ENCODE assay signal across 18 mouse cellular contexts in the genomic region with DNA sequence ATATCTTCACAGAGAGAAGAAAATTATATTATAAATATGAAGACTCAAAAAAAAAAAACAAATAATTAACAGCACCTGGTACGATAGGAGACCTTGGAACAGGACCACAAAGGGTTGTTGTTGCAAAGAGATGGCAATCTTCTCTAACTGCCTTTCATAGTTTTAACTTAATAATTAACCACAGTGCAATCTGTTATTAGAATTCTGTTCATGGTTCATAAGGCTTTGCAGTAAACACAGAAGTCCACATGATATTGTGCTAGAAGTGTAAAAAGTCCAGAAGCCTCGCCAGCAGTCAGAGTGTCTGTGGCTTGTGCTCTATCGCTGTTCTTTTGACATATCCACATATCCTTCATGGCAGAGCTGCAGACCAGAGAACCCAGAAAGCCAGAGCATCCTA.
"Had no signal": no experiment of that assay in that cellular context is flagged by ENCODE, and none has a peak within 500 bp of the region (broad histone marks: within the 10 kb centered on the region; RNA-seq: fewer than 3 reads in every experiment).

No protein-coding gene starts in this region.

- ATAC-seq: lung, postnatal 0 days; midbrain, embryonic 15.5 days had no signal

- DNase-seq: left cerebral cortex, postnatal 4 days; liver, embryonic 13.5 days; lung, embryonic 14.5 days; right cerebral cortex, adult 18-20 months; right cerebral cortex, postnatal 14 days; right cerebral cortex, postnatal 4 days; thymus, adult 2 months; thymus, postnatal 14 days; thymus, postnatal 4 days had no signal

- H3K27ac ChIP-seq: limb, embryonic 12.5 days; limb, embryonic 15.5 days; liver, embryonic 13.5 days; macrophage; midbrain, embryonic 12.5 days; midbrain, embryonic 15.5 days; neural tube, embryonic 12.5 days; neural tube, embryonic 15.5 days; stomach, postnatal 0 days had no signal

- H3K9me3 ChIP-seq: limb, embryonic 12.5 days; limb, embryonic 15.5 days; liver, embryonic 13.5 days; midbrain, embryonic 12.5 days; midbrain, embryonic 15.5 days; neural tube, embryonic 12.5 days; neural tube, embryonic 15.5 days had no signal

- H3K36me3 ChIP-seq: limb, embryonic 12.5 days; limb, embryonic 15.5 days; liver, embryonic 13.5 days; midbrain, embryonic 12.5 days; midbrain, embryonic 15.5 days; neural tube, embryonic 12.5 days; neural tube, embryonic 15.5 days had no signal

- H3K9ac ChIP-seq: limb, embryonic 12.5 days; limb, embryonic 15.5 days; liver, embryonic 13.5 days; lung, embryonic 14.5 days; midbrain, embryonic 12.5 days; midbrain, embryonic 15.5 days; neural tube, embryonic 12.5 days; neural tube, embryonic 15.5 days had no signal

- H3K27me3 ChIP-seq: limb, embryonic 12.5 days; limb, embryonic 15.5 days; liver, embryonic 13.5 days; midbrain, embryonic 12.5 days; midbrain, embryonic 15.5 days; neural tube, embryonic 12.5 days; neural tube, embryonic 15.5 days had no signal

- H3K4me1 ChIP-seq: limb, embryonic 15.5 days; liver, embryonic 13.5 days; midbrain, embryonic 15.5 days; neural tube, embryonic 12.5 days; neural tube, embryonic 15.5 days had no signal

- H3K4me3 ChIP-seq: limb, embryonic 12.5 days; limb, embryonic 15.5 days; liver, embryonic 13.5 days; midbrain, embryonic 12.5 days; midbrain, embryonic 15.5 days; neural tube, embryonic 12.5 days; neural tube, embryonic 15.5 days had no signal

- H3K4me2 ChIP-seq: limb, embryonic 12.5 days; limb, embryonic 15.5 days; liver, embryonic 13.5 days; lung, embryonic 14.5 days; midbrain, embryonic 12.5 days; midbrain, embryonic 15.5 days; neural tube, embryonic 12.5 days; neural tube, embryonic 15.5 days had no signal
